8 mouse cellular contexts compared by ENCODE assay signal in genomic region chr14:104467966-104468622, GRCm38 (mm10). TPM values are rescaled to one million over a fixed set of nuclear protein-coding genes. Genes with fewer than 3 reads are reported as not detected.
DNase-seq lines count a peak whose midpoint lies in the region; ATAC-seq lines count a peak whose summit lies in the region.

Pou4f1 (minus strand) TSS chr14:104467999.

- no peaks in the 10 kb centered on the region for H3K36me3 ChIP-seq in heart, embryonic 11.5 days (ENCODE audit: control insufficient read depth, insufficient read depth, low read length)
- H3K36me3 ChIP-seq in stomach, embryonic 16.5 days (ENCODE audit: control insufficient read depth, insufficient read depth, low read length), result no peaks in the 10 kb centered on the region

- H3K27ac ChIP-seq in heart, embryonic 11.5 days (ENCODE audit: low read depth, low read length), result no peak within 1 kb of the TSS
- no peak within 1 kb of the TSS for H3K27ac ChIP-seq in stomach, embryonic 16.5 days (ENCODE audit: low read length)

- H3K4me1 ChIP-seq in heart, embryonic 11.5 days (ENCODE audit: control insufficient read depth, insufficient read depth, low read length), result no peaks in the 10 kb centered on the region; the same call in 1 of the 2 replicates
- peaks cover 9% of the 10 kb centered on the region for H3K4me1 ChIP-seq in stomach, embryonic 16.5 days (ENCODE audit: control insufficient read depth, insufficient read depth, low read length)

- peak within 1 kb of the TSS; percentile 89 for H3K4me2 ChIP-seq in heart, embryonic 11.5 days
- H3K4me2 ChIP-seq in stomach, embryonic 16.5 days (ENCODE audit: low read depth, low read length), result peak within 1 kb of the TSS; percentile 73

- peak within 1 kb of the TSS; percentile 55 for H3K4me3 ChIP-seq in heart, embryonic 11.5 days (ENCODE audit: low read depth, low read length)
- H3K4me3 ChIP-seq in stomach, embryonic 16.5 days (replicated peaks; ENCODE audit: low read length), result peak within 1 kb of the TSS; percentile 50

- peak within 1 kb of the TSS; percentile 34; the same call in 1 of the 2 replicates for H3K9ac ChIP-seq in heart, embryonic 11.5 days (ENCODE audit: low read depth, low read length)
- H3K9ac ChIP-seq in stomach, embryonic 16.5 days (ENCODE audit: low read length), result peak within 1 kb of the TSS; percentile 16

- peaks cover 94% of the 10 kb centered on the region for H3K27me3 ChIP-seq in heart, embryonic 11.5 days (ENCODE audit: control insufficient read depth, insufficient read depth, low read length)
- peaks cover 90% of the 10 kb centered on the region for H3K27me3 ChIP-seq in stomach, embryonic 16.5 days (ENCODE audit: control insufficient read depth, insufficient read depth, low read length)

- DNase-seq in right cerebral cortex, postnatal 4 days, result peak; percentile 48
- DNase-seq in right cerebral cortex, postnatal 36 days (ENCODE audit: low spot score in 2 of 2), result no peak
- DNase-seq in kidney, postnatal 25 days, result peak; percentile 24 to 74
- no peak for DNase-seq in cerebellum, adult 9-11 months

- peak; percentile 42 for ATAC-seq in common myeloid progenitor, adult 5-6 weeks (replicated peaks; ENCODE audit: low read depth, poor library complexity, severe bottlenecking)
- peak; percentile 80 for ATAC-seq in heart, embryonic 11.5 days (replicated peaks; ENCODE audit: insufficient number of reproducible peaks, low FRiP score, low TSS enrichment)
- ATAC-seq in megakaryocyte progenitor cell, adult 5-6 weeks (replicated peaks; ENCODE audit: poor library complexity), result peak; percentile 77
- ATAC-seq in stomach, embryonic 16.5 days (ENCODE audit: insufficient read depth, low FRiP score), result peak; percentile 81

- H3K9me3 ChIP-seq in heart, embryonic 11.5 days (replicated peaks; ENCODE audit: control insufficient read depth, low read length), result no peaks in the 10 kb centered on the region
- no peaks in the 10 kb centered on the region for H3K9me3 ChIP-seq in stomach, embryonic 16.5 days (replicated peaks; ENCODE audit: control insufficient read depth, low read length)

- under 1% methylated on average over 57 of the region's 62 CpGs for WGBS in heart, embryonic 11.5 days (ENCODE audit: insufficient replicate concordance)
- 1% methylated on average over 60 of the region's 62 CpGs for WGBS in stomach, embryonic 16.5 days

RNA-seq across cellular contexts. Expression of gene Pou4f1, which starts in this region (rescaled TPM):
- total RNA-seq in common myeloid progenitor, adult 5-6 weeks (2017), result not detected in 2 replicates
- polyA plus RNA-seq in heart, embryonic 11.5 days (2014; fragmentation: Nextera tagmentation; extraction: Ambion mirVana), result 0.04 and 0.07 TPM in 2 replicates
- total RNA-seq in megakaryocyte progenitor cell, adult 5-6 weeks (2015), result 0.10 and 0.12 TPM in 2 replicates
- total RNA-seq in megakaryocyte progenitor cell, adult 5-6 weeks (2017), result 1.5 TPM in 1 of 2 replicates, not detected in the other
- 0.09 and 0.30 TPM in 2 replicates for polyA plus RNA-seq in stomach, embryonic 16.5 days (2015; fragmentation: Nextera tagmentation; extraction: Ambion mirVana)

Comparison
In these comparisons a context has a peak if more than half of its experiments do, and no peak if none do; other contexts are left out.
1. DNase-seq: peak in right cerebral cortex, postnatal 4 days (single experiment) and kidney, postnatal 25 days (2 of 2); none in right cerebral cortex, postnatal 36 days (0 of 2) and cerebellum, adult 9-11 months (single experiment).
2. Peak in ATAC-seq in common myeloid progenitor, adult 5-6 weeks; RNA of the gene not detected or under 1 TPM.
3. Peak in ATAC-seq, H3K4me3 ChIP-seq, H3K9ac ChIP-seq and H3K4me2 ChIP-seq in heart, embryonic 11.5 days; RNA of the gene not detected or under 1 TPM.
4. Peak in ATAC-seq, H3K4me3 ChIP-seq, H3K9ac ChIP-seq and H3K4me2 ChIP-seq in stomach, embryonic 16.5 days; RNA of the gene not detected or under 1 TPM.
5. Peak in every context shown above with its lines, with median percentiles within 50 percentile points of each other: ATAC-seq.